Mouse (Mus musculus) 3134 (cell line): ENCODE measurements around the gene Cant1.

ENCODE experiments used
- DNase-seq: peaks from one replicate; pipeline ENCODE4 v3.0.0-alpha.2; 2011; ENCODE audit warnings: low spot score; ENCODE audit not compliant: insufficient read length; ENCODE audit errors: extremely low read depth

Gene Cant1

DNA sequence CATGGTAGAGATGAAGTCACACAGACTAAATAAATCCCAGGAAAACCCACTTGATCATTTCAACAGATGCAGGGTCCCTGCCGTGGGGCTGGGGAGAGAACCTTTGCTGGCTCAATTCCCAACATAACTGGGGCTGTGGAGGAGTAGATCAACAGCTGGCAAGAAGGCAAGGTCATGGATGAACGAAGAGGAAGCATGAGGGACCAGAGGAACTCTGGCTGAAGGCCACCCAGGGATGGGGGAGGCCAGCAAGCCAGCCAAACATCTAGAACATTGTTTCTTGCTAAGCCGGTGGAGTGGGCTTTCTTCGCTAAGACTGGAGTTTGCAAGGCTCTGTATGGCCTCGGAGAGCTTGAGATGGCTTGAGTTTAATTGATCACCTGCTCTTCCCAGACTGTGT lies 43.0 kb downstream of the Cant1 start:
- DNase-seq, result no peak

GRCm38 (mm10) chr11:118375461-118375860 lies 43.4 kb downstream of the Cant1 start:
- no peak for DNase-seq

- no peak for DNase-seq
These were observed 43.9 kb downstream of the Cant1 start for GRCm38 (mm10) chr11:118375006-118375405.

DNA sequence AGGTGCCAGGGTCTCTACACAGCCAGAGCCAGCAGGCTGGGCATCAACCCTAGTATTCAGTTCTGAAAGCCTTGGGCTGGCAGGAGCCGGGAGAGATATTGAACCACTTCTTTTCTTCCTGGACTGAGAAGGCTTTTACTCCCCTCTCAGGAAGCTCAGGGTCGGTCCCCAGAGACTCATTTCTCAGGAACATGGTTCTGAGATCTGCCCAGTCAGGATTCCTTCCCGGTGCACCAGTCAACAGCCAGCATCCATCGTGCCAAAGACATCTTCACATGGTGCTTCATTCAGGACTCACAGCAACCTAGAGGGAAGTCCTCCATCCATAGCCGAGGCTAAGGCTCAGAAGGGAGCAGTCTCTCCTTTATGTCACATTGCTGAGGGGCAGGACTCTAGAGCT lies 44.4 kb downstream of the Cant1 start:
- DNase-seq, result no peak

- no peak for DNase-seq
These were observed 46.2 kb downstream of the Cant1 start for GRCm38 (mm10) chr11:118372641-118373040.

- no peak for DNase-seq
These were observed 47.0 kb downstream of the Cant1 start for GRCm38 (mm10) chr11:118371876-118372275.

GRCm38 (mm10) chr11:118369657-118370056 lies 49.2 kb downstream of the Cant1 start:
- DNase-seq, result peak; percentile 73

DNA sequence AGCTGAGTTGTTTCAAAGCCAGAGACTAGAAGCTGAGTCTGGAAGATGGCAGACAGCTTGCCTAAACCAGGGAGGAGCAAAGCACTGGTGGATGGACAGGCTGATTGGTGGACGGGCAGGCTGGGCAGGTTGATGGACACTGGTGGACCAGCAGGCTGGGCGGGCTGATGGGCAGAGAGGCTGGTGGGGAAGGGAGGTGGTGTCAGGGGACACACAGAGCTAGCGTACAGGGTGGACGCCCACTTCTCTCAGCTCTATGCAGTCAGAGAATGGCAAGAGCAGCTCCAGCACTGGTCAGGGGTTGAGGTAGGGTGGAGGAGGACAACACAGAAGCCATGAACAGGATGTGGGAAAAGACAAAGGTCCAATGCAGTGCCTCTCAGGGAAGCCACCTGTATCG lies 49.6 kb downstream of the Cant1 start:
- DNase-seq, result peak; percentile 53

DNA sequence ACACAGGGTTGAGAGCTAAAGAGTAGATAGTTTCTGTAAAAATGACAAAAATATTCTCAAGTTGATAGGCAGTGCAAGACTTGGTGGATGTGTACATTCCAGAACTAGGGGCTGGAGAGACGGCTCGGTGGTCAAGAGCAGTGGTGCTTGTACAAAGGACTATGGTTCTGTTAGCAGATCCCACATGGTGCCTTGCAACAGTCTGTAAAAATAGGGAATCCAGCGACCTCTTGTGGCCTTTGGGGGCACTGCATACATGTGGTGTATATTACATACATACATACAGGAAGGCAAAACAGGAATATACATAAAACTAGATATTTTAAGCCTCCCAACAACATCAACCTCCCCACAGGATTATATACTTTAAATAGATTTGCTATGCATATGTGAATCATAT lies 50.6 kb downstream of the Cant1 start:
- DNase-seq, result no peak

DNA sequence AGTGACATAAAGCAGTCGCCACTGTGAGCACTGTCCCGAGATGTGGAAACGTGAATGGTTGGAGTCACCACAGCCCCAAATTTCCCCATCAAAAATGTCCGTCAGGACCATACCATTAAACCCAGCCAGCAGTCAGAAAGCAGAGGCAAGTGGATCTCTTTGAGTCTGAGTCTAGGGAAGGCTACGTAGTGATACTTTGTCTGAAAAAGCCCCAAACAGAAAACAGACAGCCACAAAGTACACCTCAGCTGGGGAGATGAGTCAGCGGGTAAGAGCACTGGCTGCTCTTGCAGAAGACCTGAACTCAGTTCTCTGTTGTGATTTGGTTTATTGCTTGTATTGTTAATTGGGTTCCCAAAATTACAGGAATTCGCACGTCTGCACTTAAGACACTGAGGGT lies 52.3 kb downstream of the Cant1 start:
- no peak for DNase-seq

DNA sequence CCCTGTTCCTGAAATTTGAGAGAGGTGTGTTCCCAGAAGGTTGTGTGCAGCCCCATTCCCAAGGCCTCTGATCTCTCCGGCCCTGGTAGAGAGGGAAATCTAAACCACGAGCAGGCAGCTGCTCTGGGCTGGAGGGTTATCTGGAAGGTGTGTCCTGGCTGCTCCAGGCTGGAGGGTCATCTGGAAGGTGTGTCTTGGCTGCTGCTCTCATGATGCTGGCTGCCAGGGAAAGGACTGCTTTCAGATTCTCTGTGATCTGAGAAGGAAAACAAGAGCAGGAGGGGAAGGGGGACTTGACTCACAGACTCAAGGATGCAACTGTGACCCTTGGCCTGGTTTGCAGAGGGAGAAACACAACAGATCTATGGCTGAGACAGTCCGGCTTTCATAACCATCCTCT lies 52.8 kb downstream of the Cant1 start:
- no peak for DNase-seq

GRCm38 (mm10) chr11:118365171-118365570 lies 53.7 kb downstream of the Cant1 start:
- peak; percentile 92 for DNase-seq

- no peak for DNase-seq
These were observed 54.9 kb downstream of the Cant1 start for GRCm38 (mm10) chr11:118364021-118364420.

DNA sequence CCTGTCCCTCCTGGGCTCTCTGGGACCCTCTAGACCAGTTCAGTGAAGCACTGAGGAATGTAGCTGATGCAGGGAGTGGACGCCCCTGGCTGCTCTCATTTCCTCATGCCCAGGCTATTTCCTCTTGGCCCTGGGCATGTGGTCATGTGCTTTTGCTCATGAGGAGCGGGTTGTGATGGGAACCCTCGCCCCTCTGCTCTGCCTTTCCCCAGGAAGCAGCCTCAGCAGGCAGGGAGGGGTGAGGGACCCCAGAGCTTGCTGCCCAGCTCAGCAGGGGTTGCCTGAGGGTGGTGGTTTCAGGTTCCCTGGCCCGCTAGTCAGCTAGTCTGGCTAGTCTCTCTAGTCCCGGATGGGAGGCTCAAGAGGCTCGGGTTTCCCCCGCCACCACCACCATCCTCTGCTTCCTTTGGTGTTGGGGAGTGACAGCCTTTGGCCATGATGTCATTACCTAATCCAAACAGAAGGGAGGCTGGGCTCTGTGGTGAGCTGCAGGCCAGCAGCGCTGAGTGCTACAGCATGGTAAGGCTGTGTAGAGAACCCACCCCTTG lies 55.8 kb downstream of the Cant1 start:
- DNase-seq, result peak; percentile 89

DNA sequence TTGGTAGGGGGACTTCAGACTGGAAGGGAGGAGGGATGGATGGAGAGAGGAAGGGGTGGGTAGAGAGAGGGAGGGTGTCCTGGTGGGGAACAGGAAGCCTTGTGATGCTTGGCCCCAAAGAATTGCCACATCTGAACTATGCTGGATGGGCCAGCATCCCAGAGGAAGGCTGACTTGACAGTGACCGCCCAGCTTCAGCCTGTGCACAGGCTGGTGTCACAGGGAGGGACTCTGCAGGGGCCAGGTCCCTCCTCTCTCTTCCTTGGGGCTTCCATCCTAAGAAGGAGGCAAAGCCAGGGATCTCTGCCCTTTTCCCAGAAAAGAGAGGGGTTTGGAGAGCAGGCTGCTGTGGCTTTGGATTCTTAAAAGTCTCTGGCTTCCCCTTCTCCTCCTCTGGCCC lies 56.4 kb downstream of the Cant1 start:
- DNase-seq, result no peak

GRCm38 (mm10) chr11:118360907-118361341 lies 58.0 kb downstream of the Cant1 start:
- DNase-seq, result peak; percentile 77

DNA sequence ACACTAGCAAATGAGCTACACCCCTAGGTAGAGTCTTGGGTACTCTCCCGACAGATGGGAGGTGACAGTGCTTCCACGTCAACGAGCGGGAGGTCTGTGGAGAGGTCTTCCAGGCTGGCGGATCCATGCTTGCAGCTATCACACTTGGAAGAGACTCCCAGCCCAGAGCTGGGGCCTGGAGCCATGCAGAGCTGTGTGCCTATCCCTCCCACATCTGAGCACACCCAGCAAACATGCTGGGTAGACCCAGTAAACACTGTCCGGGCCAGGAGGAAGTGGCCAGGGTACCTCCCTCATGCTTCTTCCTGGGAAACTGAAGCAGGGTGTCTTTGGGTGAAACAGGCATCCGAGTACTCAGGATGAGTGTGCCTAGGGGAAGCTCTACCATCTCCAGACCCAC lies 58.4 kb downstream of the Cant1 start:
- DNase-seq, result no peak
